Mouse (Mus musculus) E14TG2a.4 (cell line): ENCODE measurements at regions not wholly inside any gene's neighbourhood (a gene's known extent, or its start where the extent isn't known, plus 50 kb on each side); places are given as distances from the start of the nearest gene placed in this dataset.

Experiments used
- CTCF ChIP-seq: conservative IDR thresholded peaks from 2 replicates; pipeline ENCODE4 v1.5.1; 2014; ENCODE audit warnings: low read length
- POU5F1 ChIP-seq: IDR thresholded peaks from 2 replicates; pipeline ENCODE4 v1.6.1; 2014; ENCODE audit warnings: low read length, borderline replicate concordance

GRCm38 (mm10) chr16:9149209-9150135 lies 319.6 kb downstream of the 1810013L24Rik start:
- TF ChIP-seq CTCF (no peak), POU5F1 (no peak)
